Mouse (Mus musculus): ENCODE measurements at regions not wholly inside any gene's neighbourhood (a gene's known extent, or its start where the extent isn't known, plus 50 kb on each side); places are given as distances from the start of the nearest gene placed in this dataset.

- DNase-seq = peak; percentile 32
- intact Hi-C loops (cut with DNase I) = no loop called here
These were observed 2482.1 kb upstream of the 5930422O12Rik start for GRCm38 (mm10) chr8:30946154-30947065.

- intact Hi-C loops (cut with DNase I) = no loop called here
- DNase-seq = no peak
These were observed 2475.7 kb upstream of the 5930422O12Rik start for GRCm38 (mm10) chr8:30952818-30953217.

GRCm38 (mm10) chr8:30959436-30960180 lies 2468.9 kb upstream of the 5930422O12Rik start:
- no peak for DNase-seq
- intact Hi-C loops (cut with DNase I) = no loop called here

- no peak for DNase-seq
- intact Hi-C loops (cut with DNase I) = no loop called here
These were observed 2468.0 kb upstream of the 5930422O12Rik start for GRCm38 (mm10) chr8:30960486-30960885.

- intact Hi-C loops (cut with DNase I) = no loop called here
These were observed 2466.3 kb upstream of the 5930422O12Rik start for GRCm38 (mm10) chr8:30962207-30962606.

GRCm38 (mm10) chr8:30982814-30983213 lies 2445.7 kb upstream of the 5930422O12Rik start:
- intact Hi-C loops (cut with DNase I) = no loop called here

More at GRCm38 (mm10) chr8:30962207-30962606, 2466.3 kb upstream of the 5930422O12Rik start:
- no peak for DNase-seq

GRCm38 (mm10) chr8:30988051-30988450 lies 2440.5 kb upstream of the 5930422O12Rik start:
- DNase-seq = no peak
- intact Hi-C loops (cut with DNase I) = no loop called here

More at GRCm38 (mm10) chr8:30982814-30983213, 2445.7 kb upstream of the 5930422O12Rik start:
- DNase-seq = no peak

- intact Hi-C loops (cut with DNase I) = loop anchor here (1.0 kb wide), 1 partner anchor 61 kb away; no protein-coding TSS in a partner anchor
- DNase-seq = no peak
These were observed 2429.9 kb upstream of the 5930422O12Rik start for GRCm38 (mm10) chr8:30998657-30999056.

- DNase-seq = no peak
- intact Hi-C loops (cut with DNase I) = no loop called here
These were observed 2428.4 kb upstream of the 5930422O12Rik start for GRCm38 (mm10) chr8:31000120-31000519.

GRCm38 (mm10) chr8:31001980-31002730 lies 2426.4 kb upstream of the 5930422O12Rik start:
- intact Hi-C loops (cut with DNase I) = no loop called here
- peak; percentile 8 for DNase-seq

- intact Hi-C loops (cut with DNase I) = no loop called here
- DNase-seq = no peak
These were observed 2420.2 kb upstream of the 5930422O12Rik start for GRCm38 (mm10) chr8:31008309-31008708.

- intact Hi-C loops (cut with DNase I) = no loop called here
- no peak for DNase-seq
These were observed 2416.4 kb upstream of the 5930422O12Rik start for GRCm38 (mm10) chr8:31012068-31012467.

GRCm38 (mm10) chr8:31031721-31032591 lies 2396.6 kb upstream of the 5930422O12Rik start:
- intact Hi-C loops (cut with DNase I) = loop anchor here (5.0 kb wide), 1 partner anchor 110 kb away; no protein-coding TSS in a partner anchor
- peak; percentile 83 for DNase-seq

- intact Hi-C loops (cut with DNase I) = loop anchor here (5.0 kb wide), 1 partner anchor 111 kb away; no protein-coding TSS in a partner anchor
- peak; percentile 90 for DNase-seq
These were observed 2395.2 kb upstream of the 5930422O12Rik start for GRCm38 (mm10) chr8:31033281-31033680.

- intact Hi-C loops (cut with DNase I) = no loop called here
- DNase-seq = no peak
These were observed 2391.6 kb upstream of the 5930422O12Rik start for GRCm38 (mm10) chr8:31036892-31037291.

Measured in left cerebral cortex, postnatal 4 days (tissue).